Mouse (Mus musculus): ENCODE results near the gene Gm14406.
"Not testable (repeated sequence)": the region's sequence is repeated elsewhere in the genome, so short reads cannot be mapped to it uniquely, and the experiment has no call there.

Gene Gm14406

GRCm38 (mm10) chr2:177577998-177578397, at the start of gene Gm14406:
Gene Gm14406, minus strand, starts transcription at chr2:177578210.
- not testable (repeated sequence) for DNase-seq (ENCODE audit: low read depth in 1 of 2, low spot score in 2 of 2)

- not testable (repeated sequence) for DNase-seq (ENCODE audit: low read depth in 1 of 2, low spot score in 2 of 2)
These were observed 2.9 kb downstream of the Gm14406 start for GRCm38 (mm10) chr2:177575141-177575540.

DNA sequence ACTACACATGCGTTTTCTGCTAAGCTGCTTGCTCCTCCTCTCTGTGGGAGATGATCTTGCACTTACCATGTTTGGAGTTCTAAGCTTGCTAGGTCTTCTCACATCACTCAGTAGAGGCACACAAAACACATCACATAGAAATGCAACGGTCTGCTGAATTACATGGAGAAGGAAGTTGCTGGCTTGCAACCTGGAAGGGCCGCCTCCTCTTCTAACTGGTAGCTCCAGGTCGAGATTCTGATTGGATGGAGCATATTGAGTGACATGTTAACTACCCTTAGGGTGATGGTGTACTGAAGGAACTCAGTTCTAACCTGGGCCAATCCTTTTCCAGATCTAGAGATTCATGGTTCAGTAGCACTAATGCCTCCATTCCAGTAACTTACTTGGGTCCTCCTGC, 18.6 kb downstream of the Gm14406 start:
- not testable (repeated sequence) for DNase-seq (ENCODE audit: low read depth in 1 of 2, low spot score in 2 of 2)

DNA sequence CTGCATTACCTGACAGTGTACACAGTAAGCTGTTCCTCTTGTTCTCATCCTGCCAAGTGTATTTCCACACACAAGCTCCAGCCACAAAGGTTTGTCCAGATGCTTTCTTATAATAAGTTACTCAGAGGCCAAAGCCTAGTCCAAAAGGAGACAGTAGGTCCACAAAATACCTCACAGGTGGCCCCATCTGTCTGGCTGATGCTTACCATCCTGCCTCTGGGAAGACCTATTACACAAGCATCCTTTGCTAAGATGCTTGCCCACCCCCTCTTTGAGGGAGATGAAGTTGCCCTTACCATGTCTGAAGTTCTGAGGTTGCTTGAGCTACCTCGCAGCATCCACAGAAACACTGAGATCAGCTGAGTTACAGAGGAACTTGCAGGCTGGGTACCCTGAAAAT, 22.7 kb downstream of the Gm14406 start:
- not testable (repeated sequence) for DNase-seq (ENCODE audit: low read depth in 1 of 2, low spot score in 2 of 2)

GRCm38 (mm10) chr2:177537717-177538116, 40.3 kb downstream of the Gm14406 start:
- DNase-seq (ENCODE audit: low read depth in 1 of 2, low spot score in 2 of 2), result not testable (repeated sequence)

DNA sequence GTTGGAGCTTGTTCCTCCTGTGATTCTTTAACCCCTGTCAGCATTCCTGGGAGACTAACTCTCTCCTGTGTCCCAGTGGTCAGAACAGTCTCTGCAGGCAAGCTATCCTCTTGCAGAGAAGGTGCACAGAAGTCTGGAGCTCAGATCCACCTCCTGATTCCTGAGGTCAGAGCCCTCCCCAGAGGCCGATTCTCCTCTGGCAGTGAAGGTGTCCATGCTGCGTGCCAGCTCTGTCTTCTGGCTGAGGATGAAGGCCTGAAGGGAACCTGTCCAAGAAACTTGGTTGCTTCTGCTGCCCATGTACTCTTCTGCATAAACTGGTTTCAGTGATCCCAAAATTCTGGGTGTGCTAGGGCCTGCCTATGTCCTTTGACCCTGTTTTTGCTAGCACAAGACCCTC, 40.9 kb downstream of the Gm14406 start:
- not testable (repeated sequence) for DNase-seq (ENCODE audit: low read depth in 1 of 2, low spot score in 2 of 2)

DNA sequence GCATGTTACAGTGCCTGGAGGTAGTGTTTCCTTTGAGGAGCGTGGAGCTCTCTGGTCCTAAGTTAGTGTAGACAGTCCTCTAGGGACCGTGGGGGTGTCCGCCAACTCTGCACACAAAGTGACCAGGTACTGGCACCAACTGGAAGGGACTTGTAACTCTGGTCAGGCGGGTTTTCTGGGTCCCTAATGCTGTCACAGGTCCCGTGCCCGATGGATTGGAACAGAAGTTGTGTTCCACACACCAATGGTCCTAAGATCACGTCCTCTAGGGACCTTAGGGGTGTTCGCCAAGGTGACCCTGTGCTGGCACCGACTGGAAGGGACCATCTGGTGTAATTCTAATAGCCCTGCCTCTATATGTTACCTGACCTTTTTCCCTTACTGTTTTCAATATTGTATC, 42.1 kb downstream of the Gm14406 start:
- no peak for DNase-seq (ENCODE audit: low read depth in 1 of 2, low spot score in 2 of 2)

GRCm38 (mm10) chr2:177524171-177524570, 53.8 kb downstream of the Gm14406 start:
- DNase-seq (ENCODE audit: low read depth in 1 of 2, low spot score in 2 of 2), result not testable (repeated sequence)

- not testable (repeated sequence) for DNase-seq (ENCODE audit: low read depth in 1 of 2, low spot score in 2 of 2)
These were observed 54.3 kb downstream of the Gm14406 start for GRCm38 (mm10) chr2:177523674-177524073.

DNA sequence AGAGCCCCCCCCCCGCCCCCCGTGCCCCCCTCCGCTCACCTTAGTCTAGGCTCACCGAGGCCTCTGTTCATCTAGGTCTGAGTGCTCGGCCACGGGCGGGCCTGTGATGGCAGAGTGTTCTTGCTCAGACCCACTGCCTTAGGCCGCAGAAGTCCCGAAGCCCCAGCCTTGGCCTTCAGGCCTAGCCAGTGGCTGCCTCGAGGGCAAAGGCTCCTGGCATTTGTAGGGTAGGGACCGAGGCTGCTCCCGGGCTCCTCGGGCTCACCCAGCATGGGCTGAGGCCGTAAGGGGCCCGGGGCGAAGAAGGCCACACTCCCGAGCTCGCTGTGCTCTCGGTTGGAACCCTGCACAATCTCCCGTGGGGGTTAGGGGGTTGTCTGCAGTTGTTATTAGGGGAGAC, 54.9 kb downstream of the Gm14406 start:
- no peak for DNase-seq (ENCODE audit: low read depth in 1 of 2, low spot score in 2 of 2)

DNA sequence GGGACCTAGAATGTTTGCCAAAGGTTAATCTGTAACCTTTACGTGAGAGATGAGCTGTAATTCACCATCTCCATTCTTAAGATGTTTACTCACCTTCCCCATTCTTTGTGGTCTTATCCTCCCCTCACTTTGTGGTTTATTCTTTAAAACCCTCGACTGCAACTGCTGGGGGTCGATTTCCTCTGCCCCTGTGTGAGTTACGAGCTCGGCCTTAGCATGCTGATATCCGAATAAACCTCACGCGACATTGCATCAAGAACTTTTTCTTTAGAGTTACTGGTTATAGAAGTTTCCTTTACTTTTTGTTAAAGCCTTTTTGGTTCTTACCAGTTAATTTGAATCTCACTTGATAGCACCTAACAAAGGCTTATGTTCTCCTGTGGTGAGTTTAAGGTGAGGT, 58.0 kb downstream of the Gm14406 start:
- DNase-seq (ENCODE audit: low read depth in 1 of 2, low spot score in 2 of 2), result no peak
